Mouse (Mus musculus): ENCODE data around the gene Zranb2. TPM values are rescaled to one million over a fixed set of nuclear protein-coding genes. Genes with fewer than 3 reads are reported as not detected.

The Zranb2 gene
- total and polyA plus RNA-seq, 2 experiments from 2014 or later, result 55.1 to 93.4 TPM

DNA sequence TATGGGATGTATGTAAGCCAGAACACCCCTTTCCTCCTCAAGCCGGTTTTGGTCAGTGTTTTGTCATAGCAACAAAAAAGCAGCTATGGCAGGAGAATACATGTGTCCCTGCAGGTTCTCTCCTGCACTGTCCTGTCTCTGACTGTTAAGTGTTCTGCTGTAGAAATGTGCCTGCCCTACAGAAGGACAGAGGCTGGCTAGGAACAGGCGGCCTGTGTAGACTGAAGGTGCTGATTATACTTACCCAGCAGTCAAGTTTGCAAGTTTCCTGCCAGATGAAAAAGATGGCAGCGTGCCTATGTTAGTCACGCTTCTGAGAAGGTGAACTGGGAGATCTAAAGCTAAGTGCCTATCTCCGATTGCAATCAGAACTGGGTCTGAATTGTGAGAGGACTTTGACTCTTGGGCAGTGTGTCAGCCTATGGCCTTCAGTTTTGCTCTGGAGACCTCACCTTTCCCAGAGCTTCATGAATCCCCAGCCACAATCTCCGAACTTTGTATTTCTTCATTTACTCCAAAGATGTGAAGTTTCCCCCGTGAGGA lies 63.9 kb downstream of the Zranb2 start:
- Histone ChIP-seq H3K4me1 (ENCODE audit: insufficient read depth, low read length) (no peaks in the 10 kb centered on the region), H3K9me3 (ENCODE audit: low read length) (no peaks in the 10 kb centered on the region), H3K4me3 (ENCODE audit: low read length) (no peak overlapping the region), H3K4me2 (ENCODE audit: low read depth, low read length) (no peak overlapping the region), H3K9ac (replicated peaks; ENCODE audit: low read length) (no peak overlapping the region), H3K36me3 (ENCODE audit: insufficient read depth, low read length) (no peaks in the 10 kb centered on the region), H3K27me3 (ENCODE audit: insufficient read depth, low read length) (no peaks in the 10 kb centered on the region), H3K27ac (no peak overlapping the region)
- peak; percentile 1 for DNase-seq (ENCODE audit: low spot score)
- no peak for TF ChIP-seq CTCF (IDR thresholded peaks at IDR 0.05; ENCODE audit: low read depth)
- no peak for ATAC-seq
- WGBS, result 71% methylated on average over 7 of the region's 7 CpGs

MicroRNAs within 50 kb of the gene (microRNA counts, 519-probe panel; counts per million panel counts)
- not detected for microRNA mmu-miR-186

Small RNA genes lying within 50 kb of the gene (microRNA-seq; reads per million reads assigned to microRNA genes)
- gene Mir186, result 1,106 to 1,330 reads per million in 2 experiments

Other genes starting within 250 kb of the Zranb2 start
- gene Ptger3, start 32.7 kb downstream of the Zranb2 start, total RNA-seq (2014; rRNA removed), result 12.5 and 16.5 TPM in 2 replicates
- 9.0 and 9.4 TPM in 2 replicates for gene Ptger3, start 32.7 kb downstream of the Zranb2 start, polyA plus RNA-seq (2015; fragmentation: Nextera tagmentation; extraction: Ambion mirVana)